Mouse (Mus musculus): ENCODE measurements around the gene Nrbf2. TPM values are rescaled to one million over a fixed set of nuclear protein-coding genes. Genes with fewer than 3 reads are reported as not detected.

The Nrbf2 gene
- polyA plus RNA-seq (2017; shearing (Covaris generic)) = 58.4 TPM

DNA sequence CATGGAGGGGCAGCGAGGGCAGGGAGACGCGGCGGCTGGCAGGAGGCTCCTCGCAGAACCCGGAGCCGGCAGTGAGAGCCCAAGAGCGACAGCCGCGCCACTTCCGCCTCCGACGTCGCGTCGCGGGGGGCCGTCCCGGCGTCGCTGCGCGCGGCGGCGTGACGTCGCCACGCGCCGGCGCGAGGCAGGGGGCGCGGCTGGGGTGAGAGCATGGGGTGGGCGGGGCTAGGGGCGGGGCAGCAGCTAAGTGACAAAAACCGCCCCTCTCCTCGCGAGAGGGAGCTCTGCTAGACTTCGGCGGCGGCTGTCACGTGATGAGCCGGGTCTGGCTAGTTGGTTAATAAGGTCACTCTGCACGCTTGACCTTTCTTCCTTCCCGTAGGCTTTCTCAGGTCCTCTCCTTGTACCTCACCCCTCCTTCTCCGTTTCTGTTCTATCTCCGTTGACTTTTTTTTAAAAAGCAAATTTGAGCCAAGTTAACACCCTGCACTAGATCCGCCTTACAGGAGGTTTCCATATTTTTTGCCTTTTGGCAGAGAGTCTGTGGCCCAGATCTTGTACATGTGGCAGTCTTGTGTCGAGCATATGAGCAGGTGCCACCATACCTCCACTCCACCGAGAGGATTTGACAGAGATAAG, at the start of gene Nrbf2:
TSS of gene Nrbf2 (minus strand) at position 130 of the 639 bp plus-strand sequence.

Other genes with a start within 250 kb of the Nrbf2 start
- 69.1 TPM for gene Jmjd1c, start 189.2 kb downstream of the Nrbf2 start, polyA plus RNA-seq (2017; shearing (Covaris generic))
- 27.7 TPM for gene Reep3, start 188.4 kb downstream of the Nrbf2 start, polyA plus RNA-seq (2017; shearing (Covaris generic))

Data from CD4-positive, CD25-positive, alpha-beta regulatory T cell (primary cell).